Mouse (Mus musculus): ENCODE results near the gene Tbcd.

Gene Tbcd

GRCm38 (mm10) chr11:121563312-121563711, 111.6 kb downstream of the Tbcd start:
- in situ Hi-C loops (cut with MboI, MseI), result no loop called here

- in situ Hi-C loops (cut with MboI, MseI), result no loop called here
These were observed 112.5 kb downstream of the Tbcd start for GRCm38 (mm10) chr11:121564265-121564664.

- in situ Hi-C loops (cut with MboI, MseI), result no loop called here
These were observed 130.1 kb downstream of the Tbcd start for GRCm38 (mm10) chr11:121581856-121582255.

GRCm38 (mm10) chr11:121597254-121597653, 145.5 kb downstream of the Tbcd start:
- in situ Hi-C loops (cut with MboI, MseI), result no loop called here

- in situ Hi-C loops (cut with MboI, MseI), result no loop called here
These were observed 149.7 kb downstream of the Tbcd start for GRCm38 (mm10) chr11:121601422-121601821.

GRCm38 (mm10) chr11:121605604-121606003, 153.9 kb downstream of the Tbcd start:
- in situ Hi-C loops (cut with MboI, MseI), result no loop called here

GRCm38 (mm10) chr11:121610976-121611375, 159.2 kb downstream of the Tbcd start:
- in situ Hi-C loops (cut with MboI, MseI), result no loop called here

- in situ Hi-C loops (cut with MboI, MseI), result no loop called here
These were observed 164.3 kb downstream of the Tbcd start for GRCm38 (mm10) chr11:121615961-121616485.

GRCm38 (mm10) chr11:121616501-121616900, 164.8 kb downstream of the Tbcd start:
- in situ Hi-C loops (cut with MboI, MseI), result no loop called here

GRCm38 (mm10) chr11:121617371-121617770, 165.6 kb downstream of the Tbcd start:
- in situ Hi-C loops (cut with MboI, MseI), result no loop called here

- in situ Hi-C loops (cut with MboI, MseI), result no loop called here
These were observed 173.3 kb downstream of the Tbcd start for GRCm38 (mm10) chr11:121625007-121625406.

- in situ Hi-C loops (cut with MboI, MseI), result no loop called here
These were observed 175.8 kb downstream of the Tbcd start for GRCm38 (mm10) chr11:121627521-121627920.

- in situ Hi-C loops (cut with MboI, MseI), result no loop called here
These were observed 177.8 kb downstream of the Tbcd start for GRCm38 (mm10) chr11:121629529-121629928.

GRCm38 (mm10) chr11:121630406-121630805, 178.7 kb downstream of the Tbcd start:
- in situ Hi-C loops (cut with MboI, MseI), result no loop called here

GRCm38 (mm10) chr11:121631410-121631809, 179.7 kb downstream of the Tbcd start:
- in situ Hi-C loops (cut with MboI, MseI), result no loop called here

GRCm38 (mm10) chr11:121636646-121637045, 184.9 kb downstream of the Tbcd start:
- in situ Hi-C loops (cut with MboI, MseI), result no loop called here

GRCm38 (mm10) chr11:121641501-121642145, 189.9 kb downstream of the Tbcd start:
- in situ Hi-C loops (cut with MboI, MseI), result loop anchor here in 1 of 2 experiments (5.0 kb wide), 1 partner anchor 166 kb away; no protein-coding TSS in a partner anchor

- in situ Hi-C loops (cut with MboI, MseI), result no loop called here
These were observed 193.6 kb downstream of the Tbcd start for GRCm38 (mm10) chr11:121645394-121645793.

GRCm38 (mm10) chr11:121647321-121647720, 195.6 kb downstream of the Tbcd start:
- in situ Hi-C loops (cut with MboI, MseI), result no loop called here

GRCm38 (mm10) chr11:121648166-121648565, 196.4 kb downstream of the Tbcd start:
- in situ Hi-C loops (cut with MboI, MseI), result no loop called here

- in situ Hi-C loops (cut with MboI, MseI), result loop anchor here (5.0 to 10.0 kb wide), 2 partner anchors 157 to 1845 kb away; no protein-coding TSS in a partner anchor
These were observed 198.2 kb downstream of the Tbcd start for GRCm38 (mm10) chr11:121649900-121650299.

- in situ Hi-C loops (cut with MboI, MseI), result loop anchor here (5.0 to 10.0 kb wide), 2 partner anchors 157 to 1846 kb away; no protein-coding TSS in a partner anchor
These were observed 198.9 kb downstream of the Tbcd start for GRCm38 (mm10) chr11:121650668-121651067.

GRCm38 (mm10) chr11:121651556-121651955, 199.8 kb downstream of the Tbcd start:
- in situ Hi-C loops (cut with MboI, MseI), result loop anchor here (5.0 to 10.0 kb wide), 2 partner anchors 156 to 1847 kb away; no protein-coding TSS in a partner anchor

Measured in T-helper 17 cell (primary cell).